Mouse (Mus musculus): ENCODE results near the gene Chrna3. TPM values are rescaled to one million over a fixed set of nuclear protein-coding genes. Genes with fewer than 3 reads are reported as not detected.

Chrna3 gene
- polyA plus RNA-seq, 1 experiment = not detected

- TF ChIP-seq CTCF (IDR thresholded peaks at IDR 0.05; ENCODE audit: control insufficient read depth, insufficient read depth, low read length) = no peak
- Histone ChIP-seq H3K4me1 (ENCODE audit: control insufficient read depth, insufficient read depth, low read length) (no peaks in the 10 kb centered on the region), H3K4me3 (replicated peaks; ENCODE audit: control insufficient read depth, low read depth, low read length) (no peak overlapping the region), H3K27ac (ENCODE audit: control insufficient read depth, insufficient read depth, low read depth, low read length, poor library complexity) (no peak overlapping the region)
- WGBS = 61% methylated on average over 5 of the region's 5 CpGs
These were observed 3.0 kb downstream of the Chrna3 start for GRCm38 (mm10) chr9:55023326-55023725.

- H3K4me1 ChIP-seq (ENCODE audit: control insufficient read depth, insufficient read depth, low read length) = no peaks in the 10 kb centered on the region
- no peak overlapping the region for H3K27ac ChIP-seq (ENCODE audit: control insufficient read depth, insufficient read depth, low read depth, low read length, poor library complexity)
- no peak overlapping the region for H3K4me3 ChIP-seq (replicated peaks; ENCODE audit: control insufficient read depth, low read depth, low read length)
- TF ChIP-seq CTCF (IDR thresholded peaks at IDR 0.05; ENCODE audit: control insufficient read depth, insufficient read depth, low read length) = no peak
- TF ChIP-seq POLR2A (IDR thresholded peaks at IDR 0.05; ENCODE audit: borderline replicate concordance, control insufficient read depth, low read depth, low read length) = no peak
- 69% methylated on average over 3 of the region's 3 CpGs for WGBS
These were observed 9.4 kb downstream of the Chrna3 start for GRCm38 (mm10) chr9:55016926-55017325.

GRCm38 (mm10) chr9:55010588-55011350 is 15.6 kb downstream of the Chrna3 start:
- H3K27ac ChIP-seq (ENCODE audit: control insufficient read depth, insufficient read depth, low read depth, low read length, poor library complexity) = no peak overlapping the region
- whole genome bisulfite sequencing = 59% methylated on average over 6 of the region's 6 CpGs
- no peak overlapping the region for H3K4me3 ChIP-seq (replicated peaks; ENCODE audit: control insufficient read depth, low read depth, low read length)
- TF ChIP-seq CTCF (IDR thresholded peaks at IDR 0.05; ENCODE audit: control insufficient read depth, insufficient read depth, low read length) = no peak
- H3K4me1 ChIP-seq (ENCODE audit: control insufficient read depth, insufficient read depth, low read length) = no peaks in the 10 kb centered on the region

GRCm38 (mm10) chr9:55009692-55010091 is 16.7 kb downstream of the Chrna3 start:
- no peaks in the 10 kb centered on the region for H3K4me1 ChIP-seq (ENCODE audit: control insufficient read depth, insufficient read depth, low read length)
- TF ChIP-seq POLR2A (IDR thresholded peaks at IDR 0.05; ENCODE audit: borderline replicate concordance, control insufficient read depth, low read depth, low read length) (no peak), CTCF (IDR thresholded peaks at IDR 0.05; ENCODE audit: control insufficient read depth, insufficient read depth, low read length) (no peak)
- no peak overlapping the region for H3K27ac ChIP-seq (ENCODE audit: control insufficient read depth, insufficient read depth, low read depth, low read length, poor library complexity)
- H3K4me3 ChIP-seq (replicated peaks; ENCODE audit: control insufficient read depth, low read depth, low read length) = no peak overlapping the region
- WGBS = 64% methylated on average over 2 of the region's 2 CpGs

- H3K4me3 ChIP-seq (replicated peaks; ENCODE audit: control insufficient read depth, low read depth, low read length) = no peak overlapping the region
- no peaks in the 10 kb centered on the region for H3K4me1 ChIP-seq (ENCODE audit: control insufficient read depth, insufficient read depth, low read length)
- TF ChIP-seq POLR2A (IDR thresholded peaks at IDR 0.05; ENCODE audit: borderline replicate concordance, control insufficient read depth, low read depth, low read length) (no peak), CTCF (IDR thresholded peaks at IDR 0.05; ENCODE audit: control insufficient read depth, insufficient read depth, low read length) (no peak)
- WGBS = 44% methylated on average over 4 of the region's 4 CpGs
- H3K27ac ChIP-seq (ENCODE audit: control insufficient read depth, insufficient read depth, low read depth, low read length, poor library complexity) = no peak overlapping the region
These were observed 22.8 kb downstream of the Chrna3 start for GRCm38 (mm10) chr9:55003609-55004008.

- no peak for TF ChIP-seq CTCF (IDR thresholded peaks at IDR 0.05; ENCODE audit: control insufficient read depth, insufficient read depth, low read length)
- TF ChIP-seq POLR2A (IDR thresholded peaks at IDR 0.05; ENCODE audit: borderline replicate concordance, control insufficient read depth, low read depth, low read length) = no peak
- no peak overlapping the region for H3K27ac ChIP-seq (ENCODE audit: control insufficient read depth, insufficient read depth, low read depth, low read length, poor library complexity)
- H3K4me1 ChIP-seq (ENCODE audit: control insufficient read depth, insufficient read depth, low read length) = no peaks in the 10 kb centered on the region
- H3K4me3 ChIP-seq (replicated peaks; ENCODE audit: control insufficient read depth, low read depth, low read length) = no peak overlapping the region
- 62% methylated on average over 3 of the region's 3 CpGs for whole genome bisulfite sequencing
These were observed 30.7 kb downstream of the Chrna3 start for GRCm38 (mm10) chr9:54995645-54996044.

- Histone ChIP-seq H3K27ac (ENCODE audit: control insufficient read depth, insufficient read depth, low read depth, low read length, poor library complexity) (no peak overlapping the region), H3K4me3 (replicated peaks; ENCODE audit: control insufficient read depth, low read depth, low read length) (no peak overlapping the region), H3K4me1 (ENCODE audit: control insufficient read depth, insufficient read depth, low read length) (no peaks in the 10 kb centered on the region)
- WGBS = 62% methylated on average over 3 of the region's 3 CpGs
- no peak for TF ChIP-seq POLR2A (IDR thresholded peaks at IDR 0.05; ENCODE audit: borderline replicate concordance, control insufficient read depth, low read depth, low read length)
- TF ChIP-seq CTCF (IDR thresholded peaks at IDR 0.05; ENCODE audit: control insufficient read depth, insufficient read depth, low read length) = no peak
These were observed 32.0 kb downstream of the Chrna3 start for GRCm38 (mm10) chr9:54994381-54994780.

- WGBS = 72% methylated on average over 3 of the region's 3 CpGs
These were observed 36.0 kb downstream of the Chrna3 start for GRCm38 (mm10) chr9:54990362-54990761.

GRCm38 (mm10) chr9:54982401-54982800 is 44.0 kb downstream of the Chrna3 start:
- Histone ChIP-seq H3K4me3 (replicated peaks; ENCODE audit: control insufficient read depth, low read depth, low read length) (no peak overlapping the region), H3K27ac (ENCODE audit: control insufficient read depth, insufficient read depth, low read depth, low read length, poor library complexity) (no peak overlapping the region), H3K4me1 (ENCODE audit: control insufficient read depth, insufficient read depth, low read length) (no peaks in the 10 kb centered on the region)
- WGBS = 21% methylated on average over 7 of the region's 7 CpGs
- TF ChIP-seq CTCF (IDR thresholded peaks at IDR 0.05; ENCODE audit: control insufficient read depth, insufficient read depth, low read length) (no peak), POLR2A (IDR thresholded peaks at IDR 0.05; ENCODE audit: borderline replicate concordance, control insufficient read depth, low read depth, low read length) (no peak)

More at GRCm38 (mm10) chr9:54990362-54990761, 36.0 kb downstream of the Chrna3 start:
- no peak overlapping the region for H3K27ac ChIP-seq (ENCODE audit: control insufficient read depth, insufficient read depth, low read depth, low read length, poor library complexity)
- no peaks in the 10 kb centered on the region for H3K4me1 ChIP-seq (ENCODE audit: control insufficient read depth, insufficient read depth, low read length)
- TF ChIP-seq CTCF (IDR thresholded peaks at IDR 0.05; ENCODE audit: control insufficient read depth, insufficient read depth, low read length) = no peak
- no peak for TF ChIP-seq POLR2A (IDR thresholded peaks at IDR 0.05; ENCODE audit: borderline replicate concordance, control insufficient read depth, low read depth, low read length)
- H3K4me3 ChIP-seq (replicated peaks; ENCODE audit: control insufficient read depth, low read depth, low read length) = no peak overlapping the region
